Mouse (Mus musculus): ENCODE results near the gene Slc25a3. TPM values are rescaled to one million over a fixed set of nuclear protein-coding genes. Genes with fewer than 3 reads are reported as not detected.

Slc25a3 gene
- polyA plus RNA-seq, 1 experiment from 2014 or later = 482 TPM

DNA sequence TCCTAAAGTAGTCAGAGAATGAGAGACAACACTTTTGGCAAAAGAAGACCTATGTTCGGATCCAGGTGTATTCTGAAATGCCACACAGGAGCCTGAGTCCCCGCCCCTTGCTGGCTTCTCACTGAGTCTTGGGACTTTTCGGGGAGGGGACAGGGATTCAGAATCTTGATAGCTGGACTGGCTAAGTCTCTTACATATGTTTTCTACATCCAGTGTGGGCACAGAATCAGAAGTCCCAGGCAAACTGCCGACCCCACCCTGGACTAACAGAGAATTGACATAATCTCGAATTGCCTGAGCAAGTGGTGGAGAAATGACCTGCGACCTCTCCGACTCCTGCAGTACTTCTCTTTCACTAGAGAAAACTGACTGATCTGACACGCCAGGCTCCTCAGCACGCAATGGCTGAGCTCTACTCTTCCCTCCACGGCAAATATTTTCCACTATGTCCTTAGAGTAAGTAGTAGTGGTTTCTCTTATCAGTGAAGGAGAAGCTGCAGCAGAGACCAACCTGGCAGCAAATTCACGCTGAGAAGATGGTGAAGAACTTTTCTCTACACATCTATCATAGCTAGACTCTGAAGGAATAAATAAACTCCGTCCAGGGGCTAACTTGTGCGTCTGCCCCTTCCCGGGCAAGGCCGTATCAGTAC is 38.8 kb upstream of the Slc25a3 start:
- Histone ChIP-seq H3K4me2 (replicated peaks) (no peak overlapping the region), H3K27ac (replicated peaks) (no peak overlapping the region), H3K27me3 (no peaks in the 10 kb centered on the region), H3K9ac (replicated peaks) (no peak overlapping the region), H3K4me3 (no peak overlapping the region), H3K4me1 (peaks cover 17% of the 10 kb centered on the region), H3K36me3 (peaks cover 60% of the 10 kb centered on the region), H3K9me3 (no peaks in the 10 kb centered on the region)
- no peak for ATAC-seq (replicated peaks)
- 91% methylated on average over 15 of the region's 15 CpGs for WGBS

DNA sequence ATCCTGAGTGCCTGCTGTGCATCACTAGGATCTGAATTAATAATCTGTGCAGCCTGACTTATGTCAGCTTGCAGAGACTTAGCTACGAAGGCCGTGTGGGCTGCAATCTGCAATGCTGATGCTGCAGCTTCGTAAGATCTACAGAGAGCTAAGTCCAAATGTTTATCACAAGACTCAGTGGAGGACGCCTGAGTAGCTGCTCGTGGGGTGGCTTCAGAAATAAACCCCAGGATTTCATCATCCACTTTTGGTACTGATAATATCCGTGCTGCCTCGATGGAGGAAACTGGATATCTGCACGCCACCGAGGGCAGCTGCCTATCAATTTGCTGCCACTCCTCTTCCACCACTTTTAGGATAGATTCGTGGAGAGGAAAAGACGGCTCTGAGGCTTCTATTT is 38.2 kb upstream of the Slc25a3 start:
- Histone ChIP-seq H3K9ac (replicated peaks) (no peak overlapping the region), H3K36me3 (peaks cover 62% of the 10 kb centered on the region)
- WGBS = 92% methylated on average over 11 of the region's 11 CpGs

DNA sequence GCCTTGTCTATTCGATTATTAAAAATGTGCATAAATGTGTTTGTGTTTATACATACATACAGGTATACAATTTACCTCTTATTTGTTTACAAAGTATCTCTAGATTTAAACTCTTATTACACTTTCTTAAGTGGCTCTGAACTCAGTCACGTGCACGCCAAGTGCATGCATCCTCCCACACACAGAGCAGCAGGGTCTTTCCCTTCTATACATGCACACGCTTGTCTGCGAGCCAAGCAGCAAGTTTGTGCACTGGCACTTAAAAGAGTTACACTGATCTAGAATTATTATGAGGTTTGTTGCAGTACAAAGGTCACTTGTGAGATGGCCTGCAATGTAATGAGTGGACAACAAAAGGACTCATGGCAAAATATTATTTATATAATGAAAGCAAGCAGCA is 37.1 kb upstream of the Slc25a3 start:
- no peaks in the 10 kb centered on the region for H3K9me3 ChIP-seq
- 94% methylated on average over 5 of the region's 5 CpGs for WGBS
- H3K4me2 ChIP-seq (replicated peaks) = no peak overlapping the region
- no peak for ATAC-seq (replicated peaks)
- H3K9ac ChIP-seq (replicated peaks) = no peak overlapping the region
- H3K36me3 ChIP-seq = peaks cover 67% of the 10 kb centered on the region
- peaks cover under 1% of the 10 kb centered on the region for H3K4me1 ChIP-seq
- no peaks in the 10 kb centered on the region for H3K27me3 ChIP-seq
- no peak overlapping the region for H3K27ac ChIP-seq (replicated peaks)
- H3K4me3 ChIP-seq = no peak overlapping the region

More for the DNA sequence above, 38.2 kb upstream of the Slc25a3 start:
- Histone ChIP-seq H3K9me3 (no peaks in the 10 kb centered on the region), H3K4me2 (replicated peaks) (no peak overlapping the region), H3K4me1 (peaks cover 11% of the 10 kb centered on the region), H3K4me3 (no peak overlapping the region), H3K27ac (replicated peaks) (no peak overlapping the region), H3K27me3 (no peaks in the 10 kb centered on the region)
- no peak for ATAC-seq (replicated peaks)

DNA sequence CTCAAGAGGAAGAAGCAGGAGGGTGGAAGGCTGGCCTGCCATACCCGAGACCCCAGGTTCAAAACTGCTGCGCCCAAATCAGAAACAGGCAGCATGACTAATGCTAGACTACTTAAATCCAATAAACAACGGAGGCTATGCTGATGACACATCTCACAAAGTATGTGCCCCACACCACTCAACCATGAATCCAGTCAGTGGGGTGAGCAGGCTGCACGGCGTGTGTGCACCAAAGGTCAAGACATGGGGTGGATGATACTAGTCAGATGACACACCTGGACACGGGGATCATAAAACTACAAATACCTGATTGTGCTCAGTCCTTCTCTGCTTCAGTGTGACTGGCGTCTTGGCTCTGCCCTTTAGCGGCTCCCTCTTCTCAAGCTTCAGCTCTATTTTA is 34.6 kb upstream of the Slc25a3 start:
- no peak overlapping the region for H3K4me3 ChIP-seq
- no peaks in the 10 kb centered on the region for H3K27me3 ChIP-seq
- H3K4me2 ChIP-seq (replicated peaks) = no peak overlapping the region
- H3K27ac ChIP-seq (replicated peaks) = no peak overlapping the region
- no peaks in the 10 kb centered on the region for H3K9me3 ChIP-seq
- no peak overlapping the region for H3K9ac ChIP-seq (replicated peaks)
- peaks cover 80% of the 10 kb centered on the region for H3K36me3 ChIP-seq
- no peak for ATAC-seq (replicated peaks)
- 88% methylated on average over 8 of the region's 8 CpGs for WGBS
- no peaks in the 10 kb centered on the region for H3K4me1 ChIP-seq

DNA sequence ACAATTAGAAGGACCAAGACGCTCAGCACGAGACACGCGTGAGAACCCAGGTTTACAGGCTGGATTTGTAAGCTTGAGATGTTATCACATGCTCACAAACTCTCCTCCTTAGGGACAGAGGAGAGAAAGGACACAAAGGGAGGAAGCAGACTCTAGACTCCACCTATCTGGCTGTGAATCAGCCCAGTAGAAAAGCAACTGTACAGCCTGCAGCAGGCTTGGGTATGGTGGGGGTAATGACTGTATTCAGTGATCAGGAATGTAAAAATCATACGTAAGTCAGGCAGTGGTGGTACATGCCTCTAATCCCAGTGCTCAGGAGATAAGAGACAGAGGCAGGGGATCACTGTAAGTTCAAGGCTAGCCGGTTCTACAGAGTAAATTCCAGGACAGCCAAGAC is 32.5 kb upstream of the Slc25a3 start:
- H3K27me3 ChIP-seq = no peaks in the 10 kb centered on the region
- no peak for ATAC-seq (replicated peaks)
- no peaks in the 10 kb centered on the region for H3K9me3 ChIP-seq
- H3K4me1 ChIP-seq = no peaks in the 10 kb centered on the region
- WGBS = 91% methylated on average over 6 of the region's 6 CpGs
- H3K4me2 ChIP-seq (replicated peaks) = no peak overlapping the region
- H3K9ac ChIP-seq (replicated peaks) = no peak overlapping the region
- H3K27ac ChIP-seq (replicated peaks) = no peak overlapping the region
- H3K36me3 ChIP-seq = peaks cover 70% of the 10 kb centered on the region
- no peak overlapping the region for H3K4me3 ChIP-seq

DNA sequence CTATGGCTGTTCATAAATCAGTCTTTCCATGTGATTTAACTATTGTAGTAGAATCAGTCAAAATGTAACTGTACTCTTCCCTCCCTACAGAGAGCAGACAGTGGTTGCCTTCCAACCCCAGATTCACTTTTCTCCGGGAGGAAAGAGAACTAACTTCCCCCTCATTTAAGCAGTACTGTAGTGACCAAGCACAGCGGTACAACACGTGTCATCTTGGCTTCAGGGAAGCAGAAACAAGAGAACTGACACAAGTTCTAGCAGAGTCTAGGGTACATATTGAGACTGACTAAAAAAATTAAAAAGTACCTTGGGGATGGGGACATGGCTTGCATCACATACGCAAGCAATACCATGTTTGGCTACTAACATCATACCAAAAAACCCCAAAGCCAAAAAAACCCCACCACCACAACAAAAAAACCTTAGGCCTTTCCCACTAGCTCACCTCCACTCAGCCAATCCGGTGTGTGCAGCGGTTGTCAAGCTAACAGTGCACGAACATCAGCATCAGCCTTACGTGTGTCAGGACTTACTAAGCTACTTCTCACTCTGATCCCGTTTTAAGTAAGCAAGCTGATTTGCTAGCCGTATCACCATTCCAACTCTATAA is 30.1 kb upstream of the Slc25a3 start:
- Histone ChIP-seq H3K4me2 (replicated peaks) (no peak overlapping the region), H3K9ac (replicated peaks) (no peak overlapping the region), H3K36me3 (peaks cover 74% of the 10 kb centered on the region), H3K4me3 (no peak overlapping the region), H3K9me3 (no peaks in the 10 kb centered on the region), H3K27me3 (no peaks in the 10 kb centered on the region), H3K27ac (replicated peaks) (no peak overlapping the region), H3K4me1 (no peaks in the 10 kb centered on the region)
- WGBS = 89% methylated on average over 10 of the region's 10 CpGs
- ATAC-seq (replicated peaks) = no peak

DNA sequence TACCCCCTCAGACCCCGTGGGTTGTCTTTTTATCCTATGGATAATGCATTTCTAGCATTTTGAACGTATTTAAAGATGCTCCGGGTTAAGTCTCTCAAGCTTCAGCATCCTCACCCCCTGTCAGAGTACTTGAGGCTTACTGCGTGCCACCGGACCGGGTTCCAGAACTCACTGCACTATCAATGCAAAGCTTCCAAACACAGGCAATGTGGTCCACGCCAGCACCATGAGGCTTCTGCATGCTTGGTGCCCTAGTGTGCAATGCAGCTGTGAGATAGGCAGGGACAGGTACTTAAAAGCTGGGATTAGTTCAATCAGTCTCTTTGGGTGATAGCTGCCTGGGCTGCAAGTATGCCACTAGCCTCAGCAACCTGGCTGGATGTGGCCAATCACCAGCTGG is 21.6 kb upstream of the Slc25a3 start:
- Histone ChIP-seq H3K27me3 (no peaks in the 10 kb centered on the region), H3K9me3 (no peaks in the 10 kb centered on the region), H3K9ac (replicated peaks) (no peak overlapping the region), H3K4me2 (replicated peaks) (no peak overlapping the region), H3K4me3 (no peak overlapping the region), H3K4me1 (no peaks in the 10 kb centered on the region), H3K36me3 (peaks cover 28% of the 10 kb centered on the region), H3K27ac (replicated peaks) (no peak overlapping the region)
- WGBS = 93% methylated on average over 7 of the region's 7 CpGs
- no peak for ATAC-seq (replicated peaks)

DNA sequence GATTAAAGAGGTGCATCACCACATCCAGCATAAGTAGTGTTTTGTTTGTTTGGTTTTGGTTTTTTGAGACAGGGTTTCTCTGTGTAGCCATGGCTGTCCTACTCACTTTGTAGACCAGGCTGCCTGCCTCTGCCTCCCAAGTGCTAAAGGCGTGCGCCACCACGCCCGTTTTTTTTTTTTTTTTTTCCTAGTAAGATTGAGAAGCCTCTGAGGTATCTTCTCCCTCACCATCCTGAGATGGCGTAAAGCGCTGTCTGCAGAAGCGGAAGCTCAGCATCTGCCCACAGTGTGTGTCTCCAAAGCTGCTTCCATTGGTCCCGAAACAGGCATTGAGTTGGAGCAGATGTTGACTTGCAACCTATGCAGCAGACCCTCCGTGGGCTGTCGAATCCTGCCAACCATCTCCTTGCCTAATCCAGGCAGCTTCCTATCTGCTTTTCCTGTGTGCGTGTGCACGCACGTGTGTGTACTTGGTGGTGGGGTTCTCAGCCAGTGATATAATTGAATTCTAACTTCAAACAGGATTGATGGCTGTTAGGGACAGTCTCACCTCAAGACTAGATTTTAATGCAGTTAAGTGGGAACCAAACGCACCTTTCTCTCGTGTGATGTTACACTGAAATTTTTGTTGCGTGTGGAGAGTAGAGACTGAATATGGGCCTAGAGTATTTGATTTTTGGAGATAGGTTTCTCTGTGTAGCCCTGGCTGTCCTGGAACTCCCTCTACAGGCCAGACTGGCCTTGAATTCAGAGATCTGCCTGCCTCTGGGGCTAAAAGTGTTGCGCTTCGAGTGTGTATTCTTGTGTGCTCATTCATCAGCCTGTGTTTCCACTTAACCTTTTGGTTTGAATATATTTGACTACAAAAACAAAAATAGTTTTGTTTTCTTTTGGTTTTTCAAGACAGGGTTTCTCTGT is 19.7 kb upstream of the Slc25a3 start:
- Histone ChIP-seq H3K4me1 (no peaks in the 10 kb centered on the region), H3K27me3 (no peaks in the 10 kb centered on the region), H3K4me2 (replicated peaks) (no peak overlapping the region), H3K36me3 (peaks cover 11% of the 10 kb centered on the region), H3K9me3 (no peaks in the 10 kb centered on the region), H3K4me3 (no peak overlapping the region), H3K27ac (replicated peaks) (no peak overlapping the region), H3K9ac (replicated peaks) (no peak overlapping the region)
- 78% methylated on average over 18 of the region's 18 CpGs for WGBS
- peak; percentile 29; the same call in 1 of the 2 replicates for ATAC-seq (replicated peaks)

DNA sequence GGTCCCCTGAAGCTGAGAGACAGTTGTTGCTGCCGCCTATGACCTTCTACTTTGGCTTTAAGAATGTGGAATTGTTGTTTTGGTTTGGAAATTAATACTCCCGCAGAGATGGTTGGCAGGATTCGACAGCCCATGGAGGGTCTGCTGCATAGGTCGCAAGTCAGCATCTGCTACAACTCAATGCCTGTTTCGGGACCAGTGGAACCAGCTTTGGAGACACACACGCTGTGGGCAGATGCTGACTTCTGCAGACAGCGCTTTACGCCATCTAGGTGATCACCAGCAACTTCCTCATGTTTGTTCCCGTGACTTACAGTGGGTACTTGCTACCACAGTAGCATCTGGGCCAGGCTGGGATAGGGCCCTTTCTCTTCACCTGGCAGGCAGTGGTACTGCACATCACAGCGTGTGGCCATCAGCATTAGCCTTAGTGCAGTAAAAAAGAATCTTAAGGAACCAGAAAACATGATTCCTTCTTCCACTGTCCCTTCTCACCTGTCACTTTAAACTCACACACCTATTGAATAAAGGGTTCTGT is 18.9 kb upstream of the Slc25a3 start:
- Histone ChIP-seq H3K4me2 (replicated peaks) (no peak overlapping the region), H3K9me3 (no peaks in the 10 kb centered on the region), H3K9ac (replicated peaks) (no peak overlapping the region), H3K36me3 (peaks cover 10% of the 10 kb centered on the region), H3K4me3 (no peak overlapping the region), H3K27me3 (no peaks in the 10 kb centered on the region), H3K27ac (replicated peaks) (no peak overlapping the region), H3K4me1 (no peaks in the 10 kb centered on the region)
- no peak for ATAC-seq (replicated peaks)
- WGBS = 76% methylated on average over 10 of the region's 10 CpGs

DNA sequence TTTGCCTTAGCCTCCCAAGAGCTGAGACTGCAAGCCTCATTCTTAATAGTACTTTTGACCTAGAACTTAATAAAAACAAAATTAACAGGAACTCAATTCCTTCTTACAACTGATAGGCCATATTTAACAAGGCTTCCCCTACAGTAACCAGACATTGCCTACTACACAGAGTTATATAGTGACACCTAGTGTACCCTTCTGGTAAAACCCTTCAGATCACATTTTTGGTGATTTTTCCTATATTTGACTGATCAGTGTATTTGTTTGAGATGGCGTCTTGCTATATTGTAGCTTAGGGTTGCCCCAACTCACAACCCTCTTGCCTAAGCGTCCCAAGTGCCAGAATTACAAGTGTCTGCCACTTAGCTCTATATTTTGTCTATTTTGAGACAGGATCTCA is 17.7 kb upstream of the Slc25a3 start:
- Histone ChIP-seq H3K4me2 (replicated peaks) (no peak overlapping the region), H3K27me3 (no peaks in the 10 kb centered on the region), H3K4me3 (no peak overlapping the region), H3K27ac (replicated peaks) (no peak overlapping the region), H3K9me3 (no peaks in the 10 kb centered on the region), H3K4me1 (no peaks in the 10 kb centered on the region), H3K9ac (replicated peaks) (no peak overlapping the region), H3K36me3 (peaks cover 10% of the 10 kb centered on the region)
- WGBS = 40% methylated on average over 2 of the region's 2 CpGs
- peak; percentile 49 for ATAC-seq (replicated peaks)

DNA sequence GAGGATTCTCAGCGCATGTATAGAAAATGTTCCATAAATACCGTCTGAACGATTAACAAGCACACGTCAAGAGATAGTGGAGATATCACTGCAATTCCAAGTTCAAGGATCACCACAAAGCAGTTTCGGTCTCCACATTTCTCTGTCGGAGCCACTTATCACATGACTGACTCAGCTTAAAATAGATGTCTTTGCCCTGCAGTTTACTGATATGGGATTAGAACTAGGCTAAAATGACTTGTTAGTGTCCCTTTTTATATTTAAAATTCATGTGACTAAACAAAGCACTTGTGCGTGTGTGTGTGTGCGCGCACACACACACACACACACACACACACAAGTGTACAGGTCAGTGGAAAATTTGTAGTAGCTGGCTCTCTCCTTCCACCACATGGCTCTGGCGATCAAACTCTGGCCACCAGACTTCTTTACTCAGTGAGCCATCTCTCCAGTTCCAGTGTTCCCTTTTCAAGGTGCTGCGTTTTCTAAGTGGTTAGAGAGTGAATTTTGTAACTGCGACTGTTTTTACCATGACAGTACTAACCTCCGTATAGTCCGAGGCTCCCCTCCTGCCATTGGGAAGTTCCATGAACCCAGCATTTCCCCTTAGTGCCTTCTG is 15.4 kb upstream of the Slc25a3 start:
- Histone ChIP-seq H3K9me3 (no peaks in the 10 kb centered on the region), H3K9ac (replicated peaks) (no peak overlapping the region), H3K4me1 (peaks cover 5% of the 10 kb centered on the region; the same call in 1 of the 2 replicates), H3K4me3 (no peak overlapping the region), H3K36me3 (no peaks in the 10 kb centered on the region), H3K4me2 (replicated peaks) (no peak overlapping the region), H3K27me3 (no peaks in the 10 kb centered on the region), H3K27ac (replicated peaks) (no peak overlapping the region)
- WGBS = 95% methylated on average over 14 of the region's 14 CpGs
- ATAC-seq (replicated peaks) = no peak

DNA sequence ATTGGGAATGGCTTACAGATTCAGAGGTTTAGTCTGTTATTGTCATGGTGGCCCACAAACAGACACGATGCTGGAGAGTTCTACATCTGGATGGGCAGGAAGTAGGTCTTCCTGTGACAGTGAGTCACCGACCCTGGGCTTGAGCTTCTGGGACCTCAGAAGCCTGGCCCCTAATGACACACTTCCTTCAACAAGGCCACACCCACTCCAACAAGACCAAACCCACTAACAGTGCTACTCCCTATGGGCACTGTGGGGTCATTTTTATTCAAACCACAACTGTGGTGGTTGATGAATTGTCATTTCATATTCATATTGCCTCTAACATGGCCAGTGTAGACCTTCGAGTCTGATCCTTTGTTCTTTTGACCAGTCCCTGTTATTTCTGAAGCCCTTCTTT is 14.5 kb upstream of the Slc25a3 start:
- no peak overlapping the region for H3K9ac ChIP-seq (replicated peaks)
- no peaks in the 10 kb centered on the region for H3K9me3 ChIP-seq
- peaks cover 5% of the 10 kb centered on the region; the same call in 1 of the 2 replicates for H3K4me1 ChIP-seq
- H3K4me3 ChIP-seq = no peak overlapping the region
- no peak overlapping the region for H3K4me2 ChIP-seq (replicated peaks)
- WGBS = 85% methylated on average over 3 of the region's 3 CpGs
- H3K36me3 ChIP-seq = no peaks in the 10 kb centered on the region
- H3K27me3 ChIP-seq = no peaks in the 10 kb centered on the region
- no peak overlapping the region for H3K27ac ChIP-seq (replicated peaks)
- ATAC-seq (replicated peaks) = no peak

Measured in forebrain, embryonic 15.5 days (tissue).